Mouse (Mus musculus) megakaryocyte, embryonic 14.5 days (primary cell): ENCODE results near the gene Ddost.

Source experiments
- FLI1 ChIP-seq: IDR thresholded peaks from 2 replicates; pipeline ENCODE4 v1.6.1; 2012; ENCODE audit warnings: low read length, inconsistent platforms, mixed read lengths
- GATA1 ChIP-seq: IDR thresholded peaks from 3 replicates; pipeline ENCODE4 v1.6.1; 2012; ENCODE audit warnings: mixed read lengths, low read length, inconsistent platforms, borderline replicate concordance

GRCm38 (mm10) chr4:138301271-138301780, 3.2 kb upstream of the Ddost start:
- TF ChIP-seq GATA1, result no peak
- TF ChIP-seq FLI1, result no peak
